Mouse (Mus musculus) intestine, embryonic 16.5 days (tissue): Measurements from ENCODE around the gene Dhx58. TPM values are rescaled to one million over a fixed set of nuclear protein-coding genes. Genes with fewer than 3 reads are reported as not detected.

Source experiments
- ATAC-seq: fragments of 200-750 bp; cut with Nextera tagmentation; 2 replicates; pipeline ENCODE4 v1.8.0; 2017; ENCODE audit warnings: moderate TSS enrichment, moderate library complexity
- H3K27ac ChIP-seq: fragments of 300-500 bp; sonication (generic); 2 replicates; pipeline ENCODE4 v1.5.1; 2014; ENCODE audit warnings: mild to moderate bottlenecking, low read length
- H3K27me3 ChIP-seq: fragments of 300-500 bp; sonication (generic); replicated peaks from 2 replicates; pipeline ENCODE4 v1.6.1; 2014; ENCODE audit warnings: low read length, control low read depth, mixed read lengths; ENCODE audit not compliant: control insufficient read depth, insufficient read depth
- H3K36me3 ChIP-seq: fragments of 300-500 bp; sonication (generic); 2 replicates; pipeline ENCODE4 v1.6.1; 2014; ENCODE audit warnings: low read length, control low read depth; ENCODE audit not compliant: control insufficient read depth, insufficient read depth
- H3K4me1 ChIP-seq: fragments of 300-500 bp; sonication (generic); 2 replicates; pipeline ENCODE4 v1.6.1; 2014; ENCODE audit warnings: low read length, control low read depth, mixed read lengths; ENCODE audit not compliant: control insufficient read depth, insufficient read depth
- H3K4me2 ChIP-seq: fragments of 300-500 bp; sonication (generic); 2 replicates; pipeline ENCODE4 v1.6.1; 2014; ENCODE audit warnings: low read depth, low read length, control low read depth
- H3K4me3 ChIP-seq: fragments of 300-500 bp; sonication (generic); 2 replicates; pipeline ENCODE4 v1.5.1; 2014; ENCODE audit warnings: mild to moderate bottlenecking, low read length
- H3K9ac ChIP-seq: fragments of 300-500 bp; sonication (generic); 2 replicates; pipeline ENCODE4 v1.6.1; 2014; ENCODE audit warnings: low read depth, low read length
- H3K9me3 ChIP-seq: fragments of 300-500 bp; sonication (generic); 2 replicates; pipeline ENCODE4 v1.6.1; 2016; ENCODE audit warnings: low read length, control low read depth; ENCODE audit not compliant: control insufficient read depth
- WGBS: fragments of 180-500 bp; shearing (Covaris S2); extraction: QIAGEN DNeasy Blood & Tissue Kit; methylation state at CpG from one replicate; pipeline ENCODE4 v1.1.7; 2014; 5-methylcytosine and 5-hydroxymethylcytosine counted together
- polyA plus RNA-seq: library from polyadenylated mRNA; unstranded; fragments of >200 nt; fragmentation: Nextera tagmentation; extraction: Ambion mirVana; gene quantifications from 2 replicates; pipeline ENCODE4 v1.2.1, GENCODE M21; 2015

Dhx58 gene
- polyA plus RNA-seq, 1 experiment from 2014 or later, result 3.4 TPM

- H3K9me3 ChIP-seq, result no peaks in the 10 kb centered on the region
- peak within 1 kb of the TSS; percentile 81 for H3K4me2 ChIP-seq
- H3K4me1 ChIP-seq, result peaks cover 19% of the 10 kb centered on the region
- H3K9ac ChIP-seq, result peak within 1 kb of the TSS; percentile 92
- peak within 1 kb of the TSS; percentile 66 for H3K27ac ChIP-seq
- no peaks in the 10 kb centered on the region for H3K27me3 ChIP-seq
- H3K4me3 ChIP-seq, result peak within 1 kb of the TSS; percentile 75
- no peaks in the 10 kb centered on the region for H3K36me3 ChIP-seq
- under 1% methylated on average over 39 of the region's 39 CpGs for WGBS
- peak; percentile 100 for ATAC-seq
Measured at GRCm38 (mm10) chr11:100738066-100738604, 34.1 kb upstream of the Dhx58 start, which contains the start of gene Rab5c. Gene Rab5c, minus strand, starts transcription at chr11:100738215.

- Histone ChIP-seq H3K9me3 (no peaks in the 10 kb centered on the region), H3K9ac (peak overlapping the region; percentile 92), H3K4me1 (peaks cover 19% of the 10 kb centered on the region), H3K27me3 (no peaks in the 10 kb centered on the region), H3K4me2 (peak overlapping the region; percentile 64), H3K27ac (peak overlapping the region; percentile 66), H3K4me3 (peak overlapping the region; percentile 75), H3K36me3 (no peaks in the 10 kb centered on the region)
- ATAC-seq, result peak; percentile 10; the same call in 1 of the 2 replicates
- WGBS, result under 1% methylated on average over 13 of the region's 13 CpGs
Measured at GRCm38 (mm10) chr11:100737105-100737733, 33.1 kb upstream of the Dhx58 start.

GRCm38 (mm10) chr11:100736746-100737080, 32.6 kb upstream of the Dhx58 start:
- Histone ChIP-seq H3K36me3 (no peaks in the 10 kb centered on the region), H3K27me3 (no peaks in the 10 kb centered on the region), H3K27ac (peak overlapping the region; percentile 66), H3K4me3 (peak overlapping the region; percentile 75), H3K4me1 (peaks cover 19% of the 10 kb centered on the region), H3K9ac (no peak overlapping the region), H3K9me3 (no peaks in the 10 kb centered on the region), H3K4me2 (peak overlapping the region; percentile 64)
- 57% methylated on average over 4 of the region's 4 CpGs for WGBS
- ATAC-seq, result no peak

- no peaks in the 10 kb centered on the region for H3K9me3 ChIP-seq
- peaks cover 19% of the 10 kb centered on the region for H3K4me1 ChIP-seq
- H3K9ac ChIP-seq, result peak overlapping the region; percentile 43
- H3K27me3 ChIP-seq, result no peaks in the 10 kb centered on the region
- peak overlapping the region; percentile 64 for H3K4me2 ChIP-seq
- 69% methylated on average over 14 of the region's 14 CpGs for WGBS
- no peak overlapping the region for H3K27ac ChIP-seq
- H3K4me3 ChIP-seq, result peak overlapping the region; percentile 75
- no peaks in the 10 kb centered on the region for H3K36me3 ChIP-seq
- ATAC-seq, result no peak
Measured at GRCm38 (mm10) chr11:100735954-100736745, 32.1 kb upstream of the Dhx58 start.

- Histone ChIP-seq H3K27ac (no peak overlapping the region), H3K36me3 (no peaks in the 10 kb centered on the region), H3K4me3 (peak overlapping the region; percentile 14), H3K9me3 (no peaks in the 10 kb centered on the region), H3K4me1 (peaks cover 19% of the 10 kb centered on the region), H3K27me3 (no peaks in the 10 kb centered on the region), H3K4me2 (peak overlapping the region; percentile 64), H3K9ac (no peak overlapping the region)
- WGBS, result 85% methylated on average over 9 of the region's 9 CpGs
- ATAC-seq, result no peak
Measured at GRCm38 (mm10) chr11:100735134-100735865, 31.2 kb upstream of the Dhx58 start.

GRCm38 (mm10) chr11:100730477-100731205, 26.6 kb upstream of the Dhx58 start:
- WGBS, result 84% methylated on average over 6 of the region's 6 CpGs
- Histone ChIP-seq H3K27me3 (no peaks in the 10 kb centered on the region), H3K4me3 (no peak overlapping the region), H3K9me3 (no peaks in the 10 kb centered on the region), H3K27ac (no peak overlapping the region), H3K4me1 (peaks cover 5% of the 10 kb centered on the region), H3K36me3 (no peaks in the 10 kb centered on the region), H3K9ac (no peak overlapping the region), H3K4me2 (no peak overlapping the region)
- ATAC-seq, result no peak

GRCm38 (mm10) chr11:100729976-100730375, 25.9 kb upstream of the Dhx58 start:
- 79% methylated on average over 4 of the region's 4 CpGs for WGBS
- Histone ChIP-seq H3K27me3 (no peaks in the 10 kb centered on the region), H3K4me2 (no peak overlapping the region), H3K9ac (no peak overlapping the region), H3K9me3 (no peaks in the 10 kb centered on the region), H3K27ac (no peak overlapping the region), H3K36me3 (no peaks in the 10 kb centered on the region), H3K4me3 (no peak overlapping the region), H3K4me1 (peaks cover 8% of the 10 kb centered on the region)
- no peak for ATAC-seq

GRCm38 (mm10) chr11:100728601-100729000, 24.5 kb upstream of the Dhx58 start:
- Histone ChIP-seq H3K9me3 (no peaks in the 10 kb centered on the region), H3K4me1 (peaks cover 17% of the 10 kb centered on the region), H3K4me3 (no peak overlapping the region), H3K4me2 (no peak overlapping the region), H3K36me3 (no peaks in the 10 kb centered on the region), H3K27me3 (no peaks in the 10 kb centered on the region), H3K27ac (no peak overlapping the region), H3K9ac (no peak overlapping the region)
- ATAC-seq, result no peak
- 79% methylated on average over 6 of the region's 6 CpGs for WGBS
